Comparison of ENCODE assay signal across 9 mouse cellular contexts in the genomic region with DNA sequence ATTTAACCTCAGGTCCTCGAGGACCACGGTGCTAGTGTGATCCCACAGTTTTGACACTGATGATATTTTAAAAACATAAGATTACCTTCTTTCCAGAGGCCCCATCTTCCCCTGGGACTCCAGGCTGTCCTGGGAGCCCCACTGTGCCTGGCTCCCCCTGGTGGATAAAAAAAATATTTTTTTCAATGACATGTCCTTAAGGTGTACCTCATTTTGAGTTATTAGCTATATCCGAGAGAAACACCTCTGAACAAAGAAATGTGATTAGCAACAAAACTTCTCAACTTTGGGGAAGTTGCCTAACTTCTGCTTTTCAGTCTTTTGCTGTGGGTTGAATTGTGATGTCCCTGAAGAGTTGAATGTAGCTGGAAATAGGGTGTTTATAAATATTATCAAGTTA.
A peak's percentile ranks its signal among the peaks of the same experiment; 100 is the strongest.
DNase-seq lines count a peak whose midpoint lies in the region; ATAC-seq and TF ChIP-seq lines count a peak whose summit lies in the region.
"Had no signal": no experiment of that assay in that cellular context is flagged by ENCODE, and none has a peak within 500 bp of the region (broad histone marks: within the 10 kb centered on the region; RNA-seq: fewer than 3 reads in every experiment).

No protein-coding gene starts in this region.

- H3K27me3 ChIP-seq in embryonic facial prominence, embryonic 11.5 days (ENCODE audit: control insufficient read depth, insufficient read depth, low read length): no peaks in the 10 kb centered on the region
- no peaks in the 10 kb centered on the region for H3K27me3 ChIP-seq in embryonic facial prominence, embryonic 10.5 days (replicated peaks; ENCODE audit: low read depth, poor library complexity, severe bottlenecking)
- H3K27me3 ChIP-seq in liver, postnatal 0 days (ENCODE audit: insufficient read depth, low read length): no peaks in the 10 kb centered on the region
- H3K27me3 ChIP-seq: neural tube, embryonic 13.5 days had no signal

- no peak overlapping the region for H3K9ac ChIP-seq in embryonic facial prominence, embryonic 11.5 days (replicated peaks; ENCODE audit: low read length)
- no peak overlapping the region for H3K9ac ChIP-seq in liver, postnatal 0 days (replicated peaks)
- H3K9ac ChIP-seq: neural tube, embryonic 13.5 days had no signal

- H3K9me3 ChIP-seq in embryonic facial prominence, embryonic 11.5 days (replicated peaks; ENCODE audit: control insufficient read depth, low read length): no peaks in the 10 kb centered on the region
- H3K9me3 ChIP-seq in embryonic facial prominence, embryonic 10.5 days: no peaks in the 10 kb centered on the region
- H3K9me3 ChIP-seq in liver, postnatal 0 days (ENCODE audit: low read length): no peaks in the 10 kb centered on the region
- H3K9me3 ChIP-seq: neural tube, embryonic 13.5 days had no signal

- H3K36me3 ChIP-seq in embryonic facial prominence, embryonic 11.5 days (replicated peaks; ENCODE audit: control insufficient read depth, insufficient read depth, low read depth, low read length): no peaks in the 10 kb centered on the region
- no peaks in the 10 kb centered on the region for H3K36me3 ChIP-seq in embryonic facial prominence, embryonic 10.5 days (replicated peaks)
- no peaks in the 10 kb centered on the region for H3K36me3 ChIP-seq in liver, postnatal 0 days (replicated peaks; ENCODE audit: insufficient read depth, low read length)
- H3K36me3 ChIP-seq: neural tube, embryonic 13.5 days had no signal

- peak; percentile 67 for DNase-seq in embryonic facial prominence, embryonic 11.5 days (ENCODE audit: low spot score)
- no peak for DNase-seq in embryonic facial prominence, embryonic 10.5 days (ENCODE audit: low spot score)
- DNase-seq in liver, postnatal 0 days: no peak
- DNase-seq in liver: no peak
- peak; percentile 19 for DNase-seq in kidney, postnatal 10 days
- peak; percentile 19 for DNase-seq in thymus, postnatal 25 days
- DNase-seq in frontal cortex, postnatal 10 days (ENCODE audit: low spot score in 2 of 2): no peak

- no peak overlapping the region for H3K4me3 ChIP-seq in embryonic facial prominence, embryonic 11.5 days (ENCODE audit: low read depth, low read length)
- no peak overlapping the region for H3K4me3 ChIP-seq in embryonic facial prominence, embryonic 10.5 days
- H3K4me3 ChIP-seq in liver, postnatal 0 days (ENCODE audit: low read depth, low read length): no peak overlapping the region
- H3K4me3 ChIP-seq: neural tube, embryonic 13.5 days had no signal

- H3K4me1 ChIP-seq in embryonic facial prominence, embryonic 11.5 days (ENCODE audit: control insufficient read depth, insufficient read depth, low read length): no peaks in the 10 kb centered on the region
- H3K4me1 ChIP-seq in embryonic facial prominence, embryonic 10.5 days: peaks cover 15% of the 10 kb centered on the region
- no peaks in the 10 kb centered on the region for H3K4me1 ChIP-seq in liver, postnatal 0 days (ENCODE audit: insufficient read depth)
- H3K4me1 ChIP-seq: neural tube, embryonic 13.5 days had no signal

- no peak overlapping the region for H3K27ac ChIP-seq in embryonic facial prominence, embryonic 11.5 days (replicated peaks; ENCODE audit: low read depth, low read length)
- no peak overlapping the region for H3K27ac ChIP-seq in embryonic facial prominence, embryonic 10.5 days (replicated peaks)
- H3K27ac ChIP-seq in liver, postnatal 0 days (ENCODE audit: low read depth): no peak overlapping the region
- H3K27ac ChIP-seq: neural tube, embryonic 13.5 days had no signal

- no peak for TF ChIP-seq EP300 in liver, postnatal 0 days (IDR thresholded peaks at IDR 0.05; ENCODE audit: low read depth)

- H3K4me2 ChIP-seq in embryonic facial prominence, embryonic 11.5 days (ENCODE audit: low read depth, low read length): no peak overlapping the region
- H3K4me2 ChIP-seq in liver, postnatal 0 days (ENCODE audit: low read depth, low read length): no peak overlapping the region
- H3K4me2 ChIP-seq: neural tube, embryonic 13.5 days had no signal

- WGBS in embryonic facial prominence, embryonic 11.5 days: 45% methylated on average over 3 of the region's 3 CpGs
- 61% methylated on average over 3 of the region's 3 CpGs for WGBS in embryonic facial prominence, embryonic 10.5 days
- WGBS in liver, postnatal 0 days (ENCODE audit: insufficient replicate concordance): 27% methylated on average over 3 of the region's 3 CpGs

- TF ChIP-seq CTCF in liver, postnatal 0 days (IDR thresholded peaks at IDR 0.05; ENCODE audit: low read depth): peak; percentile 73

- ATAC-seq in embryonic facial prominence, embryonic 11.5 days (replicated peaks; ENCODE audit: insufficient number of reproducible peaks, low FRiP score, low TSS enrichment, low read depth): no peak
- no peak for ATAC-seq in liver, postnatal 0 days
- peak; percentile 40 for ATAC-seq in activated CD4-positive, CD25-positive, alpha-beta regulatory T cell, adult 4 months

Comparison
In these comparisons a context has a peak if more than half of its experiments do, and no peak if none do; other contexts are left out.
1. DNase-seq: peak in embryonic facial prominence, embryonic 11.5 days (single experiment), kidney, postnatal 10 days (single experiment) and thymus, postnatal 25 days (single experiment); none in embryonic facial prominence, embryonic 10.5 days (single experiment), liver, postnatal 0 days (single experiment), liver (single experiment) and frontal cortex, postnatal 10 days (0 of 2).